Mouse (Mus musculus) skeletal muscle tissue, adult 2 months (tissue): ENCODE data around the gene Cep41.

ENCODE experiments used
- DNase-seq: peaks from one replicate; pipeline ENCODE4 v3.0.0-alpha.2; 2012; ENCODE audit warnings: low read depth, low spot score

The Cep41 gene

GRCm38 (mm10) chr6:30674714-30675280, 18.8 kb downstream of the Cep41 start:
- no peak for DNase-seq

GRCm38 (mm10) chr6:30673764-30674561, 19.6 kb downstream of the Cep41 start:
- no peak for DNase-seq

- DNase-seq: no peak
Observed at GRCm38 (mm10) chr6:30671696-30672095, 21.9 kb downstream of the Cep41 start.

DNA sequence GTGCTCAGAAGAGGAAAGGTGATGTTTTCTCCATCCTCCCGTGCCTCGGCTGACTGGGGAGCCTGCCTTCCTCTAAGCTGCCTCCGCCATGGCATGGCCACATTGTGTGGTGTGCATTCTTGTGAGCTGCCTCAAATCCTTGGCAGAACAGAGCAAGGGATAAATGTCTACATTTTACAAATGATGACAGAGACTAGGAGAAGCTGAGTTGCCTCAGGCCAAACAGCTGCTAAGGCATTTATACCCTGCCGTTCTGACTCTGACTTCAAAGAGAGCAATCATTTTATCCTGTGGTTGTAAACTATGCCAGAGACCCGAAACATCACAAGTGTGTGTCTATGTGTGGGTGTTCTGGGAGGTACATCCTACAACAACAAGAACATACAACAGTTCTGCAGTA, 26.0 kb downstream of the Cep41 start:
- no peak for DNase-seq

DNA sequence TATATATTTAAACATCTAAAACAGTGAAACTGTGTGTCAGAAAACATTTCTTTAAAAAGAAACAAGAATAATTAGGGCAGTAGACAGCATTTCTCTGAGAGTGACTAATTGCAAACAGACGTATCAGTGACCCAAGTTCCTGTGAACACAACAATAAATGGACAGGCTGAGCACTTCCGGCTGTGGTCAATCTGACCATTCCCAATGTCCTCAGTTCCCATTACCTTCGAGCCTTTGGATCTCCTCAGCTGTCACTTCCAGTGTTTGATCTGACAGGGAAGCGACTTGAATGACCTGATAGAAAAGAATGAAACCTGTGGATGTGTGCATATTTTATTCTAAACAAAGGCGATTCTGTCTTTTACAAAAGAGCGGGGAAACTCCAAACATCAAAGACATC, 27.5 kb downstream of the Cep41 start:
- no peak for DNase-seq

DNA sequence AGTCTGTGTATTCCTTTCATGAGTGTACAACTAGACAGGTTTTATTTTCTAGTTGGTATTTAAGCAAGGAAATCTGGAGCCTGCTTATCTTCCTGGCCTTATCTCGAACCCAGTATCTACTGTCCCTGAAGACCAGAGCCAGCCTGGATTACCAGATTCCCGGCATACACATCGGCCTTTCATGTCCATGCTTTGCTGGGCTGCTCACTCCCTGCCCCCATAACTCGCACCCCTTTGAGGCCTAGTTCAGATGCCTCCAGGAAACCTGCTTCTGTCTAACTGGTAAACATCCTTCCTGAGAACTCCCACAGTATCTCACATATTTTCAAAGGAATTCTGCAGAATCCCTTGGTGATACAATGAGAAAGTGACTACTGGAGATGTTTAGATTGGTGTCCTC, 28.3 kb downstream of the Cep41 start:
- DNase-seq: no peak

- no peak for DNase-seq
Observed at GRCm38 (mm10) chr6:30664776-30665175, 28.8 kb downstream of the Cep41 start.

DNA sequence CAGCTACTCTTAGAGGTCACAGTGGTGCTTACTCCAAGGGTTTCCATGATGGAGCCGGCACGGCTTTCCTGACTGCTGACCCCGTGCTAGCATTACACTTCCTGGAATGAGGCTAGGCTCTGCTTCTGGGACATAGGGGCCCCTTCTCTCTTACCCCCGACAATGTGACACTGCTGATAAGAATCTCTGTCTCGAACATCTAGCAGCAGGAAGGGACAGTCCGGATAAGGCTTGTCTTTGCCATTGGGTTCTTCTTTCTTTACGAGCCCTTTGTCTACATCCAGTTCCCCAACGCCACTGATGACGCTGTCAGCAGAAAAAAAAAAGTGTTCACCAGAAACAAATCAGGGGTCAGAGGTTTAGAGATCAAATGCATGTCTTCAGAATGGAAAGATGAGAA, 34.9 kb downstream of the Cep41 start:
- DNase-seq: no peak

DNA sequence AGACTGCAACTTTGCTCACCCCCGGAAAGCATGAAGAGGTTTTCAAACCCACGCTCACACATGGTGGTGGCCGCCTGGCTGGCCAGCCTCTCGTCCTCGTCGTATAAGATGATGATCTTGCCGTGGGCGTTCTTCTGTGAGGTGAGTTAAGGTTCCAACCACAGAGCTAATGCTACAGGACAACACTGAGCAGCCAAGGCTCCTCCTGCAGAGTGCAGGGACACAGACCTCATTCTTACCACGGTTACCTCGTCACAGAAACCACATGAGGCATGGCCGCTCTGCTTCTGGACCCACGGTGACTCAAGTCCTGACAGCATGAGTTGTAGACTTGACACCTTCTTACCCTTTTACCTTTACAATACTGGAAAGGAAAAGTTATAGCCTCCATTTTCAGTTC, 36.3 kb downstream of the Cep41 start:
- no peak for DNase-seq

DNA sequence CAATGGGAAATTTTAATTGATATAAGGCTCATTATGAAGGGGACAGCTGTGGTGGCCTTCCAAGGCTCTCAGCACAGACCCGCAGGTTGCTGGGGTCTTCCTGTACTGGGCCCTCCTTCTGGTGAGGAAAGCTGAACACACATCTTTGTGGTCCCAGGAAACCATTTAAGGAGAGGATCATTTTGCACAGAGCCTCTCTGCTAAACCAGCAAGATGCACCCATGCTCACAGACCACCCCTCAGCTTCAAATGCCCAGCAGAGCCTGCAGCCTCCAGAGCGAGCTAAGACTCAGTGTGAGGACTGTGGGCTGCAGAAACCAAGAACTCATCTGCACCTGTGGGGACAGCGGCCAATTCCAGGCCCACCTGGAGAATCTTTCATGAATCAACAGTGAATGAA, 38.6 kb downstream of the Cep41 start:
- DNase-seq: no peak

GRCm38 (mm10) chr6:30654402-30654859, 39.1 kb downstream of the Cep41 start:
- no peak for DNase-seq

- no peak for DNase-seq
Observed at GRCm38 (mm10) chr6:30653518-30653917, 40.0 kb downstream of the Cep41 start.

DNA sequence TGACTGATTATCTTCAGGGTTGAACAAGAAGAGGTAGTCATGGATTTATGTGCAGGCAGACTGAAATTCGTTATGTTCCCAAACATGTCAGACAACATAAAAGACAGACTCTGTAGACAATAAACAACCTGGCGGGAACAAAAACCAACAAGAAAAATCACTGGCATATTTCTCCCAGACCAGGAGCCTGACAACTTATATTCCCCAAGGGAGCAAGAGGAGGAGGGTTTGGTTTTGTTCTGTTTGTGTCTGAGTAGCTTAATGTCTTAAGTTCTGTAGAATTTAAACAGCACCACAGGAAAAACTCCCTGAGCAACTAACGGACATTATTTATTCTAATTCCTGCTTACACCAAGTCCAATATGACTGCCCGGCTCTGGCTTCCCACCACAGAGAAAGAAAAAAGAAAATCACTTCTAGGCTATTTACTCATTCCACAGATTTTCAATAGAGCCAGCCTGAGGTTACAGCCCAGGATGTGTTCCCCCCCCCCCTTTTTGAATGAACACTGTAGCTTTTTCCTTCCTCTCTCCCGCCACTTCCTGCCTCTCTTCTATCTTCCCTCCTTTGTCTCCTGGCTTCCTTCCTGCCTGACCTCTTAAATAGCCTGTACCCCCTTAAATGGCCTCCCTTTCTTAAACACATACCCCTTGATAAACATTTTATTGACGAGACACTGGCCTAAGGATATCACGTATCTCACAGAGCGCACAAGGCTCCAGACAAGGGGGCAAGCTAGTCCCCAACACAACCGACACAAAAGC, 40.9 kb downstream of the Cep41 start:
- no peak for DNase-seq

- DNase-seq: peak; percentile 50
Observed at GRCm38 (mm10) chr6:30649651-30650296, 43.8 kb downstream of the Cep41 start.

DNA sequence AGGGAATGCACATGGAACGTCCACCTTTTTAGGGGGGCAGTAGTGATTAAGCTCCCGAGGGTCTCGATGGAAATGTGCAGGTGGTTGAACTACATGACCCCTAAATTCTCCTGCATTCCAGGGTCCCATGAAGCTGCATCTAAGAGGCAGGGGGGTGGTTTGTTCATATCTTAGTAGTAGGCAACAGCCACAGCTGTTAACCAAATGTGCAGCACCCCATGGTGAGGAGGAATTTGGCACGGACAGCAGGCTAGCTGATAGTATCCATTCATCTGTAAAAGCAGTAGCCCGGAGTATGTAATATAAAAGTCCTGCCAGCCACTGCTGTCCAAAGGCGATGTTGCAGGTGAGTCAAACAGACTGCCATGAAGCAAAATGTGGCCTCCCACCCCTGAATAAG, 48.2 kb downstream of the Cep41 start:
- DNase-seq: no peak

DNA sequence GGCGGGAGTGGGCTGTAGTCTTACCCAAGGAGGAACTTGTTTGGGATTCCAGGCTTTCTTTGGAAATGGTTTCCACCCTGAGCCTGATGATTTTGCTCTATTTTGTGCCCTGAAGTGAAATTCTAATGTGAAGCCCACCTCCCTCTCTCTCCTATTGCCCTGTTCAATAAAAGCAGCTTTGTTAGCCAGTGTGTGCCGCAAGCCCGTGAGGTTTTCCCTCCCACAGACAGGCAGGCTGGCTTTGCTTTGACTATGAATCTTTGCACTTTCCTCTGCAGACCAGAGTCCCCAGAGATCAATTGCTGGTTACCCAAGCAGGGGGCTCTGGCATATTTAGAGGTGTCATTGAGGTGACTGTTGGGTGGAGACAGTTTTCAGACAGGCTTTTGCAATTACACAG, 49.1 kb downstream of the Cep41 start:
- no peak for DNase-seq

DNA sequence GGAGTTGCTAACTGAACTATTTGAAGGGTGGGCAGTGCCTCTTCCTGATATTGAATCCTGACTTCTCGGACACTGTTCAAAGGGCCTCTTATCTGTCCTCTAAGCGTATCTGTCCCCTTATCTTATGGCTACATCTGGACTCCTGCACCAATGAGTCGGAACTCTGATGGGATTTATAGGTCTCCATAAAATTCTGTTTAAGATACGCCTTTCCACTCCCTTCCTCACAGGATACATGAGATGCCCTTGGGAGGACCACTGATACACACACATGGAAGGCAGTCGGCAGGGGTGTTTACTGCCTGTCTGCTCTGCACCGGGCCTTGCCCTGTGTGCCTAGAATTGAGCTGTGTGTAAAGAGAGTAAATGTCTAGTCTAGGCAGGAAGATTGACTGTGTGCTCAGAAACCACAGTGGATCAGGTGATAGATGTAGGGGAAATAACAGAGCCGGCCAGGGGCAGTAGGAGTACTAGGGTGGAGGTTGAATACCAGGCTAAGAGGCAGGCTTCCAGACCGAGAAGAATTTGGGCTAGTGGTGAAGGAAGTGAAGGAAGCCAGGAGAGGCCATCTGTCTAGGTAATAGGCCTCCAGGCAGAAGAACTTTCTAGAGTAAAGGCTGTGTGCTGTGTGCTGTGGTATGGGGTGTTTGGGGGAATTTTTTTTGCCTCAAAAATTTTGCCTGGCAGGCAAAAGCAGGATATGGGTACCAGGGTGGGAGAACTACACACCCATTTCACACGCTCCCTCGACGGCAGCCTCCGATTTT, 49.7 kb downstream of the Cep41 start:
- peak; percentile 19 for DNase-seq

- no peak for DNase-seq
Observed at GRCm38 (mm10) chr6:30638674-30639268, 54.8 kb downstream of the Cep41 start, which contains the start of gene Cpa1. TSS of gene Cpa1 (plus strand) at chr6:30639218.

- no peak for DNase-seq
Observed at GRCm38 (mm10) chr6:30636186-30636842, 57.2 kb downstream of the Cep41 start.

DNA sequence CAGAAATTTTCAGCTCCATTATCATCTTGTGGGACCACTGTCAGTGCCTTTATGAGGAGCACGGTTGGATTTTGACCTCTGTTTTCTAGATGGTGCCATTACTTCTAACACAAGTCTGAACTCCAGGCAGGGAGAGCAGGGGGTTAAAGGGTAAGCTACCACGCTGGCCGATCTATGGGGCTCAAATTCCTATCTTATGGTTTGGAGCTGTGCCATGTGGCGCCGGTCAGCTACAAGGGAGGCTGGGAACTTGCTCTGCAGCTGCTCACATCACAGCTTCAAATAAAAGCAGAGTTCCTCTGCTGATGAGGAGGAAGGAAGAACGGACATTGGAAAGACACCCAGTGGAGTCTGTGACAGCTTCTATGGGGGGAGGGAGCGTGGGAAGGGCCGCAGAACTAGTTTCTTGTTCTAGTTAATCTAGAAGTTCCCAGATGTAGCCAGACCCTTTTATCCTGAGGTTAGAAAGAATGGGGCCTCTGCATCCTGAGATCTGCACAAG, 58.1 kb downstream of the Cep41 start:
- no peak for DNase-seq
